In the genomic region with DNA sequence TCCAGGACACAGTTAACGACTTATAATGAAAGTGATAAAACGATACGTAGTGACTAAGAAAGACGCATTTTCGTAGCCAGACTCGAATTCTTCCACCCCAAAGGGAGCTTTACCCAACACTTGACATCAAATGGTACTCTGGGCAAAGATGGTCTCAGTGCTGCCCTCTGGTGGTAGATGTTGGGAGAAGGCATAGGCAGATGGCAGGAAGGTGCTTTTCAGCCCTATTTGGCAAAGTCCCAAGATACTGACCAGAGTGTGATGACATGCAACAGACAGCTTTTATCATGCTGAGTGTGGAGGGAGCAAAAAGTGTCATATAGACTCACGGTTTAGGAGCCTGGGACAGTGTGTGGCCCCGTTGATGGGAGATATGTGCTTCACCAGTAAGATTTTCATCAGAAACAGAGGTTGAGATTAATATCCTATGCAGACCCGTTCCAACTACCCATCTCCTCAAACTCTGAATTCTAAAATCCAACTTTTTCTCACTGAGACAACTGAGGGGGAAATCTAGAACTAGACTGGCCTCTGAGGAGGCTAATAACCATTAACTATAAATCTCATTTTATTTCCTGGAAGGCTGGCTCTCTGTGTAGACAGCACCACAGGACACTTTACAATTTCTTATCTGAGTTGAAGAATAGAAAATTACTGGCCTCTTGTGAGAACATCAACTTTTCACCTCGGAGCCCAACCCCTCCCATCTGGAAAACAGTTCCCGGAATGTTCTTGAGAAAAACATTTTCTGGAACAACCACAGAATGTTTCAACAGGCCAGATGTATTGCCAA, we compare ENCODE assay signal across 8 mouse cellular contexts. TPM values are rescaled to one million over a fixed set of nuclear protein-coding genes. Genes with fewer than 3 reads are reported as not detected.
DNase-seq lines count a peak whose midpoint lies in the region; ATAC-seq lines count a peak whose summit lies in the region.

No protein-coding gene starts in this region.

- ATAC-seq in monocyte, adult 5-6 weeks (replicated peaks; ENCODE audit: insufficient number of reproducible peaks, low FRiP score, low TSS enrichment, poor library complexity, severe bottlenecking) = 0 out of 2 replicates have a peak, but pooled peaks have one; percentile 22

- DNase-seq in left cerebral cortex, adult 18-20 months (ENCODE audit: low spot score in 2 of 2) = peak; percentile 52 to 71
- no peak for DNase-seq in left cerebral cortex, adult 11 months (ENCODE audit: low spot score)
- peak; percentile 68 for DNase-seq in MEL-GATA-1-ER (ENCODE audit: extremely low read depth, low read depth)
- peak; percentile 49 for DNase-seq in c-Kit-positive CD71-positive TER-119-negative erythroid progenitor cells, embryonic 14.5 days (ENCODE audit: low read depth)
- peak; percentile 67 for DNase-seq in forelimb bud, embryonic 11.5 days (ENCODE audit: low read depth, low spot score)
- peak; percentile 71 to 76 for DNase-seq in kidney, postnatal 4 days
- DNase-seq in testis, postnatal 14 days (ENCODE audit: low spot score) = peak; percentile 71

RNA-seq across cellular contexts. Expression of a gene that starts 23.5 kb away (rescaled TPM):
- total RNA-seq in left cerebral cortex, adult 18-20 months (2021) = 10 to 100 TPM; 29.9 to 37.4 TPM
- total RNA-seq in monocyte, adult 5-6 weeks (2017) = 0.10 to 2.5 TPM (median 0.19 TPM) in 3 replicates
